Mouse (Mus musculus) heart, postnatal 0 days (tissue): ENCODE measurements around the gene Taar6. TPM values are rescaled to one million over a fixed set of nuclear protein-coding genes. Genes with fewer than 3 reads are reported as not detected.

Source experiments
- ATAC-seq: fragments of 200-750 bp; cut with Nextera tagmentation; 2 replicates; pipeline ENCODE4 v1.8.0; 2017; ENCODE audit warnings: low read depth, moderate number of reproducible peaks, moderate library complexity; ENCODE audit not compliant: insufficient read depth
- DNase-seq: peaks from one replicate; pipeline ENCODE4 v3.0.0-alpha.2; 2016; ENCODE audit warnings: low spot score
- H3K27ac ChIP-seq: fragments of 300-500 bp; sonication (generic); 2 replicates; pipeline ENCODE4 v1.5.1; 2014; ENCODE audit warnings: low read depth, mild to moderate bottlenecking
- H3K27me3 ChIP-seq: fragments of 300-500 bp; sonication (generic); 2 replicates; pipeline ENCODE4 v1.6.1; 2014; ENCODE audit warnings: low read length, mixed read lengths; ENCODE audit not compliant: control insufficient read depth, insufficient read depth
- H3K36me3 ChIP-seq: fragments of 300-500 bp; sonication (generic); replicated peaks from 2 replicates; pipeline ENCODE4 v1.6.1; 2014; ENCODE audit warnings: low read length, mixed read lengths; ENCODE audit not compliant: control insufficient read depth, insufficient read depth
- H3K4me1 ChIP-seq: fragments of 300-500 bp; sonication (generic); 2 replicates; pipeline ENCODE4 v1.6.1; 2014; ENCODE audit warnings: antibody characterized with exemption; ENCODE audit not compliant: control insufficient read depth, insufficient read depth
- H3K4me2 ChIP-seq: fragments of 300-500 bp; sonication (generic); 2 replicates; pipeline ENCODE4 v1.6.1; 2014; ENCODE audit warnings: low read depth, mild to moderate bottlenecking, low read length, moderate library complexity
- H3K4me3 ChIP-seq: fragments of 300-500 bp; sonication (generic); 2 replicates; pipeline ENCODE4 v1.5.1; 2014; ENCODE audit warnings: low read depth, low read length
- H3K9ac ChIP-seq: fragments of 300-500 bp; sonication (generic); replicated peaks from 2 replicates; pipeline ENCODE4 v1.6.1; 2014; ENCODE audit warnings: low read depth, low read length, mixed read lengths
- H3K9me3 ChIP-seq: fragments of 300-500 bp; sonication (generic); replicated peaks from 2 replicates; pipeline ENCODE4 v1.6.1; 2016; ENCODE audit warnings: low read length; ENCODE audit not compliant: control insufficient read depth
- CTCF ChIP-seq: IDR thresholded peaks from 2 replicates; pipeline ENCODE4 v1.5.1; 2016; ENCODE audit warnings: antibody characterized with exemption, control low read depth, low read depth
- EP300 ChIP-seq: IDR thresholded peaks from 2 replicates; pipeline ENCODE4 v1.6.1; 2016; ENCODE audit warnings: antibody characterized with exemption, low read depth
- WGBS: fragments of 180-500 bp; shearing (Covaris S2); extraction: QIAGEN DNeasy Blood & Tissue Kit; methylation state at CpG from one replicate; pipeline ENCODE4 v1.1.7; 2014; 5-methylcytosine and 5-hydroxymethylcytosine counted together
- polyA plus RNA-seq: library from polyadenylated mRNA; unstranded; fragments of >200 nt; fragmentation: Nextera tagmentation; extraction: Ambion mirVana; gene quantifications from 2 replicates; pipeline ENCODE4 v1.2.1, GENCODE M21; 2015
- total RNA-seq: library from RNA; depleted of rRNA; stranded (reverse); fragments of >200 nt; gene quantifications from 2 replicates; pipeline ENCODE4 v1.2.3, GENCODE M21; 2014; ENCODE audit warnings: low replicate concordance; rRNA removed

Gene Taar6
- total RNA-seq: not detected in 2 replicates
- not detected in 2 replicates for polyA plus RNA-seq

GRCm38 (mm10) chr10:23985546-23985945, at the start of gene Taar6:
Gene Taar6, minus strand, starts transcription at chr10:23985646.
- Histone ChIP-seq H3K4me1 (no peaks in the 10 kb centered on the region), H3K9me3 (no peaks in the 10 kb centered on the region), H3K9ac (no peak within 1 kb of the TSS), H3K36me3 (no peaks in the 10 kb centered on the region), H3K4me3 (no peak within 1 kb of the TSS), H3K27me3 (no peaks in the 10 kb centered on the region), H3K4me2 (no peak within 1 kb of the TSS), H3K27ac (no peak within 1 kb of the TSS)
- WGBS: 67% methylated on average over 8 of the region's 8 CpGs
- TF ChIP-seq EP300 (no peak), CTCF (no peak)
- ATAC-seq (no peak), DNase-seq (no peak)

- Histone ChIP-seq H3K9ac (no peak overlapping the region), H3K27ac (no peak overlapping the region), H3K27me3 (no peaks in the 10 kb centered on the region), H3K36me3 (no peaks in the 10 kb centered on the region), H3K4me1 (no peaks in the 10 kb centered on the region), H3K4me2 (no peak overlapping the region), H3K9me3 (no peaks in the 10 kb centered on the region), H3K4me3 (no peak overlapping the region)
- DNase-seq (no peak), ATAC-seq (no peak)
- TF ChIP-seq CTCF (no peak), EP300 (no peak)
Observed at GRCm38 (mm10) chr10:24031347-24031746, 45.9 kb upstream of the Taar6 start.

GRCm38 (mm10) chr10:24026922-24027321, 41.5 kb upstream of the Taar6 start, which contains the start of gene Taar7d:
Gene Taar7d, plus strand, starts transcription at chr10:24027222.
- Histone ChIP-seq H3K27me3 (no peaks in the 10 kb centered on the region), H3K9me3 (no peaks in the 10 kb centered on the region), H3K27ac (no peak within 1 kb of the TSS), H3K4me3 (no peak within 1 kb of the TSS), H3K4me1 (no peaks in the 10 kb centered on the region), H3K36me3 (no peaks in the 10 kb centered on the region), H3K9ac (no peak within 1 kb of the TSS), H3K4me2 (no peak within 1 kb of the TSS)
- TF ChIP-seq CTCF (no peak), EP300 (no peak)
- no peak for ATAC-seq
- DNase-seq: no peak

GRCm38 (mm10) chr10:24008143-24008542, 22.7 kb upstream of the Taar6 start:
- Histone ChIP-seq H3K4me3 (no peak overlapping the region), H3K9me3 (no peaks in the 10 kb centered on the region), H3K9ac (no peak overlapping the region), H3K4me2 (no peak overlapping the region), H3K36me3 (no peaks in the 10 kb centered on the region), H3K4me1 (no peaks in the 10 kb centered on the region), H3K27me3 (no peaks in the 10 kb centered on the region), H3K27ac (no peak overlapping the region)
- no peak for TF ChIP-seq EP300
- TF ChIP-seq CTCF: no peak
- DNase-seq (no peak), ATAC-seq (no peak)
- 85% methylated on average over 1 of the region's 1 CpGs for WGBS

GRCm38 (mm10) chr10:24007034-24007433, 21.6 kb upstream of the Taar6 start:
- ATAC-seq (no peak), DNase-seq (no peak)
- Histone ChIP-seq H3K9me3 (no peaks in the 10 kb centered on the region), H3K4me3 (no peak overlapping the region), H3K27ac (no peak overlapping the region), H3K9ac (no peak overlapping the region), H3K4me2 (no peak overlapping the region), H3K27me3 (no peaks in the 10 kb centered on the region), H3K4me1 (no peaks in the 10 kb centered on the region), H3K36me3 (no peaks in the 10 kb centered on the region)
- no peak for TF ChIP-seq CTCF
- no peak for TF ChIP-seq EP300
- 29% methylated on average over 2 of the region's 2 CpGs for WGBS

- DNase-seq (no peak), ATAC-seq (no peak)
- H3K36me3 ChIP-seq: no peaks in the 10 kb centered on the region
- H3K9me3 ChIP-seq: no peaks in the 10 kb centered on the region
- H3K4me3 ChIP-seq: no peak overlapping the region
- H3K9ac ChIP-seq: no peak overlapping the region
- no peak overlapping the region for H3K27ac ChIP-seq
- 41% methylated on average over 1 of the region's 1 CpGs for WGBS
- no peak for TF ChIP-seq EP300
- no peak for TF ChIP-seq CTCF
- no peaks in the 10 kb centered on the region for H3K4me1 ChIP-seq
- H3K27me3 ChIP-seq: no peaks in the 10 kb centered on the region
- no peak overlapping the region for H3K4me2 ChIP-seq
Observed at GRCm38 (mm10) chr10:24006442-24006841, 21.0 kb upstream of the Taar6 start.
